Mouse (Mus musculus): Measurements from ENCODE around the gene Olr1. TPM values are rescaled to one million over a fixed set of nuclear protein-coding genes. Genes with fewer than 3 reads are reported as not detected.

Gene Olr1
- polyA plus RNA-seq, 1 experiment from 2014 or later: not detected

GRCm38 (mm10) chr6:129532556-129532941, 25.6 kb upstream of the Olr1 start:
- 0 out of 2 replicates have a peak overlapping the region, but pooled peaks have one; percentile 32 for H3K9ac ChIP-seq (replicated peaks)
- H3K27me3 ChIP-seq: no peaks in the 10 kb centered on the region
- peaks cover 3% of the 10 kb centered on the region; the same call in 1 of the 2 replicates for H3K36me3 ChIP-seq
- H3K4me3 ChIP-seq (replicated peaks): peak overlapping the region; percentile 73
- H3K4me2 ChIP-seq: peak overlapping the region; percentile 78
- 33% methylated on average over 7 of the region's 7 CpGs for WGBS
- ATAC-seq (ENCODE audit: insufficient number of reproducible peaks, insufficient read depth, low FRiP score, low TSS enrichment, low read depth): peak; percentile 29; the same call in 1 of the 2 replicates
- H3K27ac ChIP-seq: 0 out of 2 replicates have a peak overlapping the region, but pooled peaks have one; percentile 42
- H3K9me3 ChIP-seq: no peaks in the 10 kb centered on the region
- H3K4me1 ChIP-seq (replicated peaks): peaks cover 17% of the 10 kb centered on the region

DNA sequence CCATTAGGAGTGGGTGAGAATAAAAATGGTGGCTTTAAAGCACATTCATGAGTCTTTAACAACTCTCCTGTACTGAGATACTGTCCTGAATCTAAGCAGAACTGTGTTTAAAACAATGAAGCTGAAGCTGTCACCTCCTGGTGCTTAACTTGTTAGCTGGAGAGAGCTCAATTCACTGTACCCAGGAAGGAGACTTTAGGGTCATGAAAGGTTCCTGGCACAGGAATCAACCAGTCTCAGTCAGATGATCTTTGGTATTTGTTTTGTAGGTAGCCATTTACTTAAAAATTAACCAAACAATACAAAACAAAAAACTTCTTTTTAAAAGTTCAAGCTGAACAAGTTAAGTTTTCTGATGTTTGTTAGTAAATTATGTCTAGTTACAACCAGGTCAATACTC, 23.3 kb upstream of the Olr1 start:
- no peak for ATAC-seq (ENCODE audit: insufficient number of reproducible peaks, insufficient read depth, low FRiP score, low TSS enrichment, low read depth)
- no peak overlapping the region for H3K27ac ChIP-seq
- no peaks in the 10 kb centered on the region for H3K36me3 ChIP-seq
- no peak overlapping the region for H3K9ac ChIP-seq (replicated peaks)
- no peaks in the 10 kb centered on the region for H3K27me3 ChIP-seq
- H3K4me2 ChIP-seq: no peak overlapping the region
- H3K9me3 ChIP-seq: no peaks in the 10 kb centered on the region
- peaks cover 13% of the 10 kb centered on the region for H3K4me1 ChIP-seq (replicated peaks)
- H3K4me3 ChIP-seq (replicated peaks): no peak overlapping the region

DNA sequence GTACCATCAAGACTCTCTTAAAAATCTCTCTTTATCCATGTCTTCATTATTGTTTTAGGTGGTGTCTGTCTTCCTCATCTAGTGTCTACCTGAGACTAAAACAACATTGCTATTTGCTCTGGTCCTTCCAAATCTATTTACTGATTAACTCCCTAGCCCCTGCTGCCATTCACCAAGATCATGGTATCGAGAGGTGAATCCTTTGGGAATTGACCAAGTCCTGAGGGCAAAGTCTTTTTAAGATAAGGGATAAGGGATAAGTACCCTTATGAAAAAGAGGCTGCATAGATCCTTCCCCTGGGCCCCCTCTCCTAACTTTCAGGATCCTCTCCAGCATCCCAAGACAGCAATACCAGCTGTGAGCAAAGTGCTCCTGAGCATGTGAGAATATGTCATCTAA, 22.6 kb upstream of the Olr1 start:
- Histone ChIP-seq H3K27me3 (no peaks in the 10 kb centered on the region), H3K27ac (no peak overlapping the region), H3K4me2 (no peak overlapping the region), H3K4me3 (replicated peaks) (no peak overlapping the region), H3K4me1 (replicated peaks) (peaks cover 7% of the 10 kb centered on the region), H3K9ac (replicated peaks) (no peak overlapping the region), H3K9me3 (no peaks in the 10 kb centered on the region), H3K36me3 (no peaks in the 10 kb centered on the region)
- ATAC-seq (ENCODE audit: insufficient number of reproducible peaks, insufficient read depth, low FRiP score, low TSS enrichment, low read depth): no peak
- WGBS: 95% methylated on average over 1 of the region's 1 CpGs

DNA sequence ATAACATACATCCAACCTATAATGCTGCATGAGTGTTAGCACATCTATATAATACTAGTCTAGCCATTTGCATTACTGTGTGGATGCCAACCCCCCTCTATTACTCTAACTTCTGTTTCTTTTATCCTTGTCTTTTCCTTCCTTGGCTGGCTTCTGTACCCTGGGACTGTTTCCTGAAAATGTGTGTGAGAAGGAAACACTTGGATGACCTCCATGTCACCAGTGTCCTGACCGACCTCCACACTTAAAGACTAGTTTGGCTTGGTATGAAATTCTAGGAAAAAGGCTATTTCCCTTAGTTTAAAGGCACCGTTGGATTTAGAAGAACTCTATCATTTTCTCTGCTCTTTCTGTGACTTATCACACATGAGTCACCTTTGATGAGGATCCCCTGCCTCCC, 20.5 kb upstream of the Olr1 start:
- no peak overlapping the region for H3K27ac ChIP-seq
- H3K36me3 ChIP-seq: no peaks in the 10 kb centered on the region
- H3K4me1 ChIP-seq (replicated peaks): peaks cover under 1% of the 10 kb centered on the region; the same call in 1 of the 2 replicates
- no peak overlapping the region for H3K9ac ChIP-seq (replicated peaks)
- H3K27me3 ChIP-seq: no peaks in the 10 kb centered on the region
- no peak for ATAC-seq (ENCODE audit: insufficient number of reproducible peaks, insufficient read depth, low FRiP score, low TSS enrichment, low read depth)
- 74% methylated on average over 2 of the region's 2 CpGs for WGBS
- H3K4me3 ChIP-seq (replicated peaks): no peak overlapping the region
- H3K9me3 ChIP-seq: no peaks in the 10 kb centered on the region
- H3K4me2 ChIP-seq: no peak overlapping the region

- H3K4me3 ChIP-seq (replicated peaks): no peak overlapping the region
- no peaks in the 10 kb centered on the region for H3K36me3 ChIP-seq
- H3K9me3 ChIP-seq: no peaks in the 10 kb centered on the region
- H3K9ac ChIP-seq (replicated peaks): no peak overlapping the region
- H3K4me1 ChIP-seq (replicated peaks): no peaks in the 10 kb centered on the region
- H3K27ac ChIP-seq: no peak overlapping the region
- no peak overlapping the region for H3K4me2 ChIP-seq
- ATAC-seq (ENCODE audit: insufficient number of reproducible peaks, insufficient read depth, low FRiP score, low TSS enrichment, low read depth): no peak
- no peaks in the 10 kb centered on the region for H3K27me3 ChIP-seq
Measured at GRCm38 (mm10) chr6:129526069-129526468, 19.1 kb upstream of the Olr1 start.

GRCm38 (mm10) chr6:129517752-129518408, 10.9 kb upstream of the Olr1 start:
- H3K27ac ChIP-seq: no peak overlapping the region
- H3K27me3 ChIP-seq: 0 out of 2 replicates have a peak, but pooled peaks cover 3% of the 10 kb centered on the region
- H3K36me3 ChIP-seq: no peaks in the 10 kb centered on the region
- 44% methylated on average over 2 of the region's 2 CpGs for WGBS
- 0 out of 2 replicates have a peak, but pooled peaks have one; percentile 57 for ATAC-seq (ENCODE audit: insufficient number of reproducible peaks, insufficient read depth, low FRiP score, low TSS enrichment, low read depth)
- no peak overlapping the region for H3K4me2 ChIP-seq
- no peak overlapping the region for H3K9ac ChIP-seq (replicated peaks)
- no peak overlapping the region for H3K4me3 ChIP-seq (replicated peaks)
- H3K9me3 ChIP-seq: no peaks in the 10 kb centered on the region
- peaks cover 6% of the 10 kb centered on the region for H3K4me1 ChIP-seq (replicated peaks)

DNA sequence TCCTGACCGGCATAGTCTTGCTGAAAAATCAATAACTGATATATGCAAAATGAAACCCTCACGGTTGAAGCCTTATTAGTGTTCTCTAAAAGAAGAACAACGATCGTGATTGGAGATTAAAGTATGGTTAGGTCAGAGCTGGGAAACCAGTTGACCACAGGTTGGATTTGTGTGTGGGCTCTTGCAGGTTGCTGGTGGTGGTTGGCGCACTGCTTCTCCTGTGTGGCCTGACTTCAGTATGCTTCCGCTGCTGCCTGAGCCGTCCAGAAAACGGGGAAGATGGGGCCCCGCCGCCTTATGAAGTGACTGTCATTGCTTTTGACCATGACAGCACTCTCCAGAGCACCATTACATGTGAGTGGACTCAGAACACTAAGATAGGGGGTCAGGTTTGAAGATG, 9.4 kb upstream of the Olr1 start:
- H3K4me3 ChIP-seq (replicated peaks): no peak overlapping the region
- H3K27me3 ChIP-seq: 0 out of 2 replicates have a peak, but pooled peaks cover 3% of the 10 kb centered on the region
- peaks cover 16% of the 10 kb centered on the region for H3K4me1 ChIP-seq (replicated peaks)
- no peak for ATAC-seq (ENCODE audit: insufficient number of reproducible peaks, insufficient read depth, low FRiP score, low TSS enrichment, low read depth)
- H3K9me3 ChIP-seq: no peaks in the 10 kb centered on the region
- WGBS: 89% methylated on average over 10 of the region's 10 CpGs
- H3K36me3 ChIP-seq: no peaks in the 10 kb centered on the region
- H3K4me2 ChIP-seq: no peak overlapping the region
- H3K27ac ChIP-seq: no peak overlapping the region
- H3K9ac ChIP-seq (replicated peaks): no peak overlapping the region

- 98% methylated on average over 3 of the region's 3 CpGs for WGBS
- Histone ChIP-seq H3K27me3 (0 out of 2 replicates have a peak, but pooled peaks cover 3% of the 10 kb centered on the region), H3K9ac (replicated peaks) (no peak overlapping the region), H3K4me3 (replicated peaks) (no peak overlapping the region), H3K27ac (no peak overlapping the region), H3K4me1 (replicated peaks) (peaks cover 16% of the 10 kb centered on the region), H3K36me3 (no peaks in the 10 kb centered on the region), H3K9me3 (no peaks in the 10 kb centered on the region), H3K4me2 (no peak overlapping the region)
- ATAC-seq (ENCODE audit: insufficient number of reproducible peaks, insufficient read depth, low FRiP score, low TSS enrichment, low read depth): no peak
Measured at GRCm38 (mm10) chr6:129515068-129515467, 8.1 kb upstream of the Olr1 start.

DNA sequence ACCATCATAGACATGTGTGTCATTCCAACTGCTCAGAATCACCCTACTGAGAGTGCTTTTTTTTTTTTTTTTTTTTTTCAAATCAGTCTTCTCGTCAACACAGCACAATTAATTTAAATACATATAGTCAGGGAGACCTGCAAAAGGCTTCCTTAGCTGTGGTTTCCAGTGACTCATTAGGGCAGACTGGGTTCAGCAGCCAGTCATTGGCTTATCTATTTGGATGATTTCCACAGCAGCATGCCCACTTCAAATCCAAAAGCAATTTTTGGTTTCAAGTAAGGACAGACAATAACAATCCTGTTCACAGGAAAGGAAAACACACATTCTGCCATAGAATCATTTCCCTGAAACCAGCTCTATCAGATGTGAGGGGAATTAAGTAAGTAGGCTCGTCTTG, 7.4 kb upstream of the Olr1 start:
- no peak overlapping the region for H3K4me2 ChIP-seq
- no peak overlapping the region for H3K4me3 ChIP-seq (replicated peaks)
- H3K36me3 ChIP-seq: no peaks in the 10 kb centered on the region
- WGBS: 72% methylated on average over 2 of the region's 2 CpGs
- no peaks in the 10 kb centered on the region for H3K9me3 ChIP-seq
- H3K4me1 ChIP-seq (replicated peaks): peaks cover 16% of the 10 kb centered on the region
- no peak overlapping the region for H3K9ac ChIP-seq (replicated peaks)
- ATAC-seq (ENCODE audit: insufficient number of reproducible peaks, insufficient read depth, low FRiP score, low TSS enrichment, low read depth): no peak
- 0 out of 2 replicates have a peak, but pooled peaks cover 3% of the 10 kb centered on the region for H3K27me3 ChIP-seq
- no peak overlapping the region for H3K27ac ChIP-seq

DNA sequence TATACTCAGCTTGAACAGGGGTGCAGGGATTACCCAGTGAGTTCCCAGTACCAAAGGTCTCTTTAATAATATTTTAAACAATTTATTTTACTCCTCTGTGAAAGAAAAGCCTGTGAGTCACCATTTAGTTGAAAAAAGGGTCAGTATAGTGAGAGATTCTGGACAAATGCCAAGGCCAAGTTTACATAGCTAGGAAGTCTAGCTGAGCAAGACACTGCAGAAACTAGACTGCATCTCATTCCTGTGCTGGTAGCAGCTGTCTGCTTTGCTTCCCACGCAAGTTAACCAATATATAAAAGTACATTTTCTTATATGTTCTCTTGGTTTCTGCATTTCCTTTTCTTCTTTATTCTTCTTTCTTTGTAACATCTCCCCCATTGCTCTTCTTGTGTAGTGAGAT, 6.4 kb upstream of the Olr1 start:
- Histone ChIP-seq H3K9me3 (no peaks in the 10 kb centered on the region), H3K36me3 (no peaks in the 10 kb centered on the region), H3K4me2 (no peak overlapping the region), H3K27me3 (no peaks in the 10 kb centered on the region), H3K9ac (replicated peaks) (no peak overlapping the region), H3K4me1 (replicated peaks) (peaks cover 16% of the 10 kb centered on the region), H3K4me3 (replicated peaks) (no peak overlapping the region), H3K27ac (no peak overlapping the region)
- 57% methylated on average over 1 of the region's 1 CpGs for WGBS
- no peak for ATAC-seq (ENCODE audit: insufficient number of reproducible peaks, insufficient read depth, low FRiP score, low TSS enrichment, low read depth)

GRCm38 (mm10) chr6:129512868-129513267, 5.9 kb upstream of the Olr1 start:
- H3K4me2 ChIP-seq: peak overlapping the region; percentile 20; the same call in 1 of the 2 replicates
- 0 out of 2 replicates have a peak, but pooled peaks have one; percentile 6 for ATAC-seq (ENCODE audit: insufficient number of reproducible peaks, insufficient read depth, low FRiP score, low TSS enrichment, low read depth)
- H3K4me1 ChIP-seq (replicated peaks): peaks cover 16% of the 10 kb centered on the region
- 5% methylated on average over 8 of the region's 8 CpGs for WGBS
- H3K9me3 ChIP-seq: no peaks in the 10 kb centered on the region
- no peak overlapping the region for H3K4me3 ChIP-seq (replicated peaks)
- no peaks in the 10 kb centered on the region for H3K27me3 ChIP-seq
- no peak overlapping the region; the same call in 1 of the 2 replicates for H3K27ac ChIP-seq
- H3K9ac ChIP-seq (replicated peaks): no peak overlapping the region; the same call in 1 of the 2 replicates
- no peaks in the 10 kb centered on the region for H3K36me3 ChIP-seq

DNA sequence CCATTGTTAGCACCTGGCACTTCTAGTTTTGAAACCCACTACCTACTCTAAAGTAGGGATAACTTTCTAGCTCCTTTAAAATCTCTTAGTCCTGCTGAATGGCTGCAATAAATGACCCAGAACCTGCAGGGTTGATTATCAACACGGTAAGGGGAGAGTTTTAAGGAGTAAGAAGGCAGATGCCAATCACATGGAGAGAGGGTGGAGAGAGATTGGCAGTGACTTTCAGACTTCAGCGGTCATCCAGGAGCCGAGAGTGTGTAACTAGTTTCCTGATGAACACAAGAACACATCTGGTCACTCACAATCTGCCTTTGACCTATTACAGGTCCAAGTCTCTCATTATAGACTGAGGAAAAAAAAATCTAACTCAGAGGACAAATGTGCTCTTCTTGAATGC, 5.4 kb upstream of the Olr1 start, which contains the start of gene Tmem52b:
TSS of gene Tmem52b (plus strand) at position 189 of the 400 bp plus-strand sequence.
- Histone ChIP-seq H3K4me2 (peak within 1 kb of the TSS; percentile 20; the same call in 1 of the 2 replicates), H3K4me3 (replicated peaks) (no peak within 1 kb of the TSS), H3K36me3 (no peaks in the 10 kb centered on the region), H3K27me3 (no peaks in the 10 kb centered on the region), H3K9ac (replicated peaks) (no peak within 1 kb of the TSS; the same call in 1 of the 2 replicates), H3K27ac (no peak within 1 kb of the TSS; the same call in 1 of the 2 replicates), H3K9me3 (no peaks in the 10 kb centered on the region), H3K4me1 (replicated peaks) (peaks cover 16% of the 10 kb centered on the region)
- ATAC-seq (ENCODE audit: insufficient number of reproducible peaks, insufficient read depth, low FRiP score, low TSS enrichment, low read depth): no peak
- WGBS: 29% methylated on average over 3 of the region's 3 CpGs
